Comparison of ENCODE assay signal across 7 mouse cellular contexts in genomic region chr12:12937746-12938145, GRCm38 (mm10). TPM values are rescaled to one million over a fixed set of nuclear protein-coding genes. Genes with fewer than 3 reads are reported as not detected.
A peak's percentile ranks its signal among the peaks of the same experiment; 100 is the strongest.
DNase-seq lines count a peak whose midpoint lies in the region; ATAC-seq and TF ChIP-seq lines count a peak whose summit lies in the region.

No protein-coding gene starts in this region.

- TF ChIP-seq CTCF in hindbrain, postnatal 0 days (IDR thresholded peaks at IDR 0.05; ENCODE audit: low read depth), result no peak
- TF ChIP-seq CTCF in midbrain, postnatal 0 days (IDR thresholded peaks at IDR 0.05), result 0 out of 2 replicates have a peak, but pooled peaks have one; percentile 1

- peak overlapping the region; percentile 79 for H3K9ac ChIP-seq in forebrain, embryonic 11.5 days (ENCODE audit: low read length)
- peak overlapping the region; percentile 93 for H3K9ac ChIP-seq in hindbrain, postnatal 0 days (replicated peaks; ENCODE audit: low read length)
- peak overlapping the region; percentile 89 for H3K9ac ChIP-seq in midbrain, postnatal 0 days (replicated peaks; ENCODE audit: low read length, poor library complexity, severe bottlenecking)

- no peaks in the 10 kb centered on the region for H3K27me3 ChIP-seq in forebrain, embryonic 11.5 days (ENCODE audit: control insufficient read depth, insufficient read depth, low read length)
- H3K27me3 ChIP-seq in hindbrain, postnatal 0 days (ENCODE audit: insufficient read depth, low read length), result no peaks in the 10 kb centered on the region
- H3K27me3 ChIP-seq in midbrain, postnatal 0 days (ENCODE audit: insufficient read depth, low read length), result no peaks in the 10 kb centered on the region

- H3K4me3 ChIP-seq in forebrain, embryonic 11.5 days (ENCODE audit: low read depth, low read length), result peak overlapping the region; percentile 74
- peak overlapping the region; percentile 87 for H3K4me3 ChIP-seq in hindbrain, postnatal 0 days (ENCODE audit: low read length)
- peak overlapping the region; percentile 76 for H3K4me3 ChIP-seq in midbrain, postnatal 0 days (ENCODE audit: low read depth, low read length)

- no peak for ATAC-seq in forebrain, embryonic 11.5 days (replicated peaks; ENCODE audit: low FRiP score)
- no peak for ATAC-seq in hindbrain, postnatal 0 days
- ATAC-seq in midbrain, postnatal 0 days (ENCODE audit: low FRiP score), result no peak

- intact Hi-C loops in left cerebral cortex, postnatal 36 days (cut with DNase I), result loop anchor here (1.0 to 5.0 kb wide), 2 partner anchors 220 to 257 kb away; no protein-coding TSS in a partner anchor
- intact Hi-C loops in left cerebral cortex, postnatal 4 days (cut with DNase I), result loop anchor here (2.0 to 10.0 kb wide), 3 partner anchors 160 to 315 kb away; no protein-coding TSS in a partner anchor

- no peaks in the 10 kb centered on the region for H3K9me3 ChIP-seq in forebrain, embryonic 11.5 days (ENCODE audit: control insufficient read depth, low read length)
- no peaks in the 10 kb centered on the region for H3K9me3 ChIP-seq in hindbrain, postnatal 0 days (ENCODE audit: low read length)
- no peaks in the 10 kb centered on the region for H3K9me3 ChIP-seq in midbrain, postnatal 0 days (ENCODE audit: low read length)

- H3K4me2 ChIP-seq in forebrain, embryonic 11.5 days (ENCODE audit: low read depth, low read length, severe bottlenecking), result peak overlapping the region; percentile 64
- peak overlapping the region; percentile 92 for H3K4me2 ChIP-seq in hindbrain, postnatal 0 days (ENCODE audit: low read depth, low read length)
- peak overlapping the region; percentile 95 for H3K4me2 ChIP-seq in midbrain, postnatal 0 days (ENCODE audit: low read depth, low read length, poor library complexity, severe bottlenecking)

- H3K4me1 ChIP-seq in forebrain, embryonic 11.5 days (replicated peaks; ENCODE audit: control insufficient read depth, insufficient read depth, low read length), result peaks cover 3% of the 10 kb centered on the region; the same call in 1 of the 2 replicates
- H3K4me1 ChIP-seq in hindbrain, postnatal 0 days (ENCODE audit: insufficient read depth, low read length), result no peaks in the 10 kb centered on the region
- H3K4me1 ChIP-seq in midbrain, postnatal 0 days (ENCODE audit: insufficient read depth, low read length), result no peaks in the 10 kb centered on the region

- peaks cover 9% of the 10 kb centered on the region; the same call in 1 of the 2 replicates for H3K36me3 ChIP-seq in forebrain, embryonic 11.5 days (ENCODE audit: control insufficient read depth, insufficient read depth, low read length)
- H3K36me3 ChIP-seq in hindbrain, postnatal 0 days (ENCODE audit: insufficient read depth, low read length), result peaks cover 17% of the 10 kb centered on the region; the same call in 1 of the 2 replicates
- H3K36me3 ChIP-seq in midbrain, postnatal 0 days (ENCODE audit: insufficient read depth, low read length), result peaks cover 17% of the 10 kb centered on the region

- H3K27ac ChIP-seq in forebrain, embryonic 11.5 days (ENCODE audit: low read depth, low read length), result peak overlapping the region; percentile 96; the same call in 1 of the 2 replicates
- H3K27ac ChIP-seq in hindbrain, postnatal 0 days, result peak overlapping the region; percentile 92
- peak overlapping the region; percentile 55; the same call in 1 of the 2 replicates for H3K27ac ChIP-seq in midbrain, postnatal 0 days (ENCODE audit: low read depth, low read length)

- peak; percentile 12 to 14 for DNase-seq in left cerebral cortex, postnatal 36 days (ENCODE audit: low spot score in 2 of 2)
- no peak for DNase-seq in left cerebral cortex, postnatal 4 days
- DNase-seq in forebrain, embryonic 11.5 days (ENCODE audit: low spot score), result no peak
- peak; percentile 53 for DNase-seq in hindbrain, postnatal 0 days (ENCODE audit: low spot score)
- DNase-seq in midbrain, postnatal 0 days (ENCODE audit: low spot score), result peak; percentile 65
- DNase-seq in ovary, postnatal 14 days (ENCODE audit: low spot score), result no peak
- DNase-seq in adrenal gland, postnatal 14 days, result no peak

- 25% methylated on average over 9 of the region's 9 CpGs for WGBS in forebrain, embryonic 11.5 days
- WGBS in hindbrain, postnatal 0 days, result 5% methylated on average over 9 of the region's 9 CpGs
- 8% methylated on average over 9 of the region's 9 CpGs for WGBS in midbrain, postnatal 0 days

RNA-seq across cellular contexts. Expression of gene Mycn, which starts 4.0 kb away (rescaled TPM):
- total RNA-seq in left cerebral cortex, postnatal 36 days (2021), result 10 to 100 TPM in 1 of 2 experiments, 1 to 10 TPM in 1; 9.8 to 12.7 TPM
- total RNA-seq in left cerebral cortex, postnatal 4 days (2021), result 10 to 100 TPM; 65.1 to 68.8 TPM
- polyA plus RNA-seq in forebrain, embryonic 11.5 days (2014; fragmentation: Nextera tagmentation; extraction: Ambion mirVana), result 144 and 155 TPM in 2 replicates
- total RNA-seq in hindbrain, postnatal 0 days (2014; rRNA removed), result 51.2 and 55.9 TPM in 2 replicates
- 40.0 and 44.1 TPM in 2 replicates for polyA plus RNA-seq in hindbrain, postnatal 0 days (2015; fragmentation: Nextera tagmentation; extraction: Ambion mirVana)
- 34.9 and 45.1 TPM in 2 replicates for total RNA-seq in midbrain, postnatal 0 days (2014; rRNA removed)
- polyA plus RNA-seq in midbrain, postnatal 0 days (2015; fragmentation: Nextera tagmentation; extraction: Ambion mirVana), result 24.8 and 25.4 TPM in 2 replicates
- 7.8 and 7.9 TPM in 2 replicates for total RNA-seq in adrenal gland, postnatal 14 days (2021)

Comparison
In these comparisons a context has a peak if more than half of its experiments do, and no peak if none do; other contexts are left out.
1. DNase-seq: peak in left cerebral cortex, postnatal 36 days (2 of 2), hindbrain, postnatal 0 days (single experiment) and midbrain, postnatal 0 days (single experiment); none in left cerebral cortex, postnatal 4 days (single experiment), forebrain, embryonic 11.5 days (single experiment), ovary, postnatal 14 days (single experiment) and adrenal gland, postnatal 14 days (single experiment).
2. Peak in every context shown above with its lines, with median percentiles within 50 percentile points of each other: H3K27ac ChIP-seq, H3K4me2 ChIP-seq, H3K4me3 ChIP-seq and H3K9ac ChIP-seq.